Mouse (Mus musculus): ENCODE results near the gene Zfp180.
"Not testable (repeated sequence)": the region's sequence is repeated elsewhere in the genome, so short reads cannot be mapped to it uniquely, and the experiment has no call there.

Gene Zfp180

DNA sequence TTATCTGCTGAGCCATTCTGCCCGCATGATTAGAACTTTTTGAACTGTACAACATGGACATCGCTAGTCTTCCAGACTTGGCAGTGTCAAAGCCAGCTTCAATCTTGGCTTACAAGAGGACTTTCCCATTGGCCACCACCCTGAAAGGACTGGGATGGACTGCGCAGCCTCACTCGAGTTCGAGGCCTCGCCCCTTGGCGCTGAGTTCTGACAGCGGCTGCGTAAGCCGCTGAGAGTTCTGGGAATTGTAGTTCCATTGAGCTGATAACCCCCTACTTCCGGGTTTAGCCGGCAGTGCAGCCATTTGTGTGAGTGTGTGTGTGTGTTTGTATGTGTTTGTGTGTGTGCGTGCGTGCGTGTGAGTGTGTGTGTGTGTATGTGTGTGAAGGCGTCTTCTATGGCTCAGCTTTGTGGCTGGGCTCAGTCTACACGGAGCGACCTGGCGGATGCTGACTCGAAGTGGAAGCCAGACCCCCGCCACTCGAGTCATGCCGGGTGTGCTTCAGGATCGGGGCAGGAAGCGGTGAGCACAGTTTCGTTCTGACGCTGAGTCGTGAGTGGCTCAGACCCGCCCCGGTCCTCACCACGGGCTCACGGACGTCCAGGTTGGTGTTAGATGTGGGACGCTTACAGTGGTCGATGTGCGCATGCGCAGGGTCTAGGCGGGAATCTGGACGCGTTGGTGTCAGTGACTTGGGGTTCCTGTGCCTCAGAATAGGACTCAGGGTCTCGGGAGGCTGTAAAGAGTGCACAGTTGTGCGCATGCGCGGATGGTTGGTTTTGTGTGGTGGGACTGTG is at the start of gene Zfp180:
Gene Zfp180 (plus strand): TSS at position 291 of the 798 bp plus-strand sequence.
- peak; percentile 97 for DNase-seq

DNA sequence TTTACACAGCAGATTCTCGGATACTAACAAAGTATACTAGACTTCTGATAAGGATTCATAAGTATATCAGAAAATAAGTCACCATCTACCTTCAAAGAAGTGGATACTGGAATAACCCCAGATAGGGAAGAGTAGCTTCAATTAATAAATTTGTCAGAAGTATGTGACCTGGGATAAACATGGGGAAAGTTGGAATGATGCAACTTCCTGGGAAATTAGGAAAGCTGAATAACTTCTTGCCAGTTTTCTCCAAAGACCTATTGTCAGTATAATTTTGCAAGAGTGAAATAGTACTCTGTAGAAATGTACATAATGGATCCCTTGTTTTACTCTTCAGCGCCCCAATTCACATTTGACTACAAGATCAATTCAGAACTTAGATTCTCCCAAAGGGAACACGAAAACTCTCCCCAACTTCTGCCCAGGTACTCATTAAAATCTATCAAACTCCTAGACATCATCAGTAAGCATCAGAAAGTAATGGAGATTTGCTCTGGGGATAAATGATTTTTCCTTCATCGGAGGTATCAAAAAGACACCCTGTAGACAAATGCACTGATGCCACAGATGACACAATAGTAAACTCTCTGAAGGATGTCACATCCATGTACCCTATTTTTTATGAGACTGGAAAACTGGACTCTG is 28.9 kb upstream of the Zfp180 start, which contains the start of gene Vmn1r183:
Gene Vmn1r183 (plus strand): TSS at position 595 of the 645 bp plus-strand sequence.
- no peak for DNase-seq

DNA sequence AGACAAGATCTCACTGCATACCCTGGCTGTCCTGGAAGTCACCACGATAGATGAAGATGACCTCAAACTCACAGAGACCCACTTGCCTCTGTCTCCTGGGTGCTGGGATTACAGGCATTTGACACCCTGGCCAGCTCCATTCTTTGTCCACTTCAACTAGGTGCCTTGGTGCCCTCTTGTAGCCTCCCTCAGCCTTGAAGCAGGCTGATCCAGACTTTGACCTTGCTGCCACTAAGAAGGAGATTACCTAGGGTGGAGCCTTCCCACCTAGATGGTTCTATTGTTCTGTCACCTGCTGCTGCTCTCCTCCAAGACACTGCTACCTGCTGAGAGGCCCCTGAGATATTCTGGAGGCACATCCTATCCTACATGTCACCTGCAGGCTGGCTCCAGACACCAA is 7.3 kb upstream of the Zfp180 start:
- DNase-seq: not testable (repeated sequence)

DNA sequence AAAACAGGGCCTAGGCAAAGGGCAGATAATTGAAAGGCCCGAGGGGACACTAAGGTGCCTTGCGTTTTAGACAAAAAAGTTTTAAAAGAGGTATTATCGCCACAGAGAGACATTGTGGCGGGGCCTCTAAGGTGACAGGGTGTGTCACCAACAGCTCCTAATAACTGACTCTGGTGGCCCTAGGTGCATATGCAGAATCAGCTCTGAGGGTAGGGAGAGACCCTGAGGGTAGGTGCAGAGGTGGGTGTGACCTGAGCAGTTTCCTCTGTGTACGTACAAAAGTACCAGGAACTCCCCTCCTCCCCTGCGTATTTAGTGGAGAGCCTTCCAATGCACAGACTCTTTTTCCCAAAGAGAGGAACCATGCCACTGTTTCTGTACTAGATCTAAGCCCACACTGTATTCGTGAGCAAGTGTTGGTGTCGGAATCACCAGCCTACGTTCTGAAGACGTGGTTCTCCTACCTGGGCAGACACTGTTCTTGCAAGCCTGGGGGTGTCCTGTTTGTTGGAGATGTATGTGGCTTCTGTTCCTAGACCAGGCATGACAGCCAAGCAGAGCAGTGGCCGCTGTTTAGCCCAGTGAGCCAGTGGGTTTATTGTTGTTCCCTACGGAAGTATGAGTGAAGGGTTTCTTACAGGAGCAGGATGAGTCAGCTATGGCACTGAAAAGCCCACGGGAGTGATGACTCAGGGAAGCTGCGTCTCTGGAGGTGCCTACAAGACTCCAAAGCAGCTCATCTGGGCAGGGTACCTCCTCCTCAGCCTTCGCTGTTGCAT is 922 bp downstream of the Zfp180 start:
- DNase-seq: peak; percentile 11

DNA sequence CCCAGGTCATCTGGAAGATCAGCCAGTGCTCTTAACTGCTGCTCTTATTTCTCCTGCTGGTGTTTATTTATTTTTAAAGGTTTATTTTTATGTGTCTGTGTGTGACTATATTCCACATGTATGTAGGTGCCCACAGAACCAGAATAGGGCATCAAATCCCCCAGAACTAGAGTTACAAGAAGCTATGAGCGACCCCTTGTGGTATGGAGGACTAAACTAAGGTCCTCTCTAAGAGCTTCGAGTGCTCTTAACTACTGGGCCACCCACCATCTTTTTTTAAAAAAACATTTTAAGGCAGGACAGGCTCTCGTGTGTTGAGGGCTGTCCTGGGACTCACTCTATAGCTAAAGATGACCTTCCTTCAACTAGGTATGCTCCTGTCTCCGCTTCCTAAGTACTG is 5.1 kb downstream of the Zfp180 start:
- DNase-seq: no peak

DNA sequence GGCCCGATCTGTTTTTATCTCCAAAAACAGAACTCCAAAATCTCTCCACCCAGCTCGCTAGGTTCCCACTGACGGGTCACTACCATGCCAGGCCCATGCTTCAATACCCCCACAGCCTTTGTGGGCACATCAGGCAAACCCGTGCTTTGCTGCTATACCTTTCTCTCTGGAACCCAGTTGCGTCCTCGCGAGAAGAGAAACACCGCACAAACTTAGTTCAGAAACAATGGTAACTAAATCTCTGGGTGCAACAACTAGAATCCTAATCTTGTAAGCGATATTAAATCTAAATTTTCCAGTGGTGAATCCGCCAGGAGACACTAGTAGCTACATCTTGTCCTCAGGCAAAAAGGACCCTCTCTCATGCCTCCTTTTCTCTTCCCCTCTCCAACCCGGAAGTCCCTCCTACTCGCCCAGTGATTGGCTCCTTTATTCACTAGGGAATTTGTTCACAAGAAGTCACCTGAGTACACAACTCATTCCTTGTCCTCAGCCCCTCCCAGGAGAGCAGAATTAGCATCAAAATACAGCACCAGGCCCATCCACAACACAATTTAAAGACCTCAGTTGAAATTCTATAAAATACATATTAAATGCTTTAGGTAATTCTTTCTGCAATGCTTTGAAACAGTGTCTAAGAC is 5.9 kb downstream of the Zfp180 start:
- no peak for DNase-seq

DNA sequence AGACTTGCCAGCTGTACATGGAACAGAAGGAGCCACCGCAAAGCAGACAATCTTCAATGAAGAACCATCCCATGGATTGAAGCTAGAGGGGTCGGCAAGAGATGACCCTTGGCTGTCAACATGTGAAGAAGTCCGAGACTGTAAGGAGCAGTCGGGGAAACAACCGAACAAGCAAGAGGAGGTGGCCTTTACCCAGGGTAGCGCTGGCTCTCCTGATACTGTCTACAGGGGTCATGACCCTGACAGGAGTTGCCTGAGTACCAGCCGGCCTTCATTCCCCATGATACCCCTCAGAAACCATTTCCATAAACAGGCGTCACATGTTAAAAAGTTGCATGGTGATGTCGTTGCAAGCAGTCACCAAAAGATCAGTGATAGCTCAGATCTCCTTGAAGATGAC is 22.7 kb downstream of the Zfp180 start:
- DNase-seq: no peak

DNA sequence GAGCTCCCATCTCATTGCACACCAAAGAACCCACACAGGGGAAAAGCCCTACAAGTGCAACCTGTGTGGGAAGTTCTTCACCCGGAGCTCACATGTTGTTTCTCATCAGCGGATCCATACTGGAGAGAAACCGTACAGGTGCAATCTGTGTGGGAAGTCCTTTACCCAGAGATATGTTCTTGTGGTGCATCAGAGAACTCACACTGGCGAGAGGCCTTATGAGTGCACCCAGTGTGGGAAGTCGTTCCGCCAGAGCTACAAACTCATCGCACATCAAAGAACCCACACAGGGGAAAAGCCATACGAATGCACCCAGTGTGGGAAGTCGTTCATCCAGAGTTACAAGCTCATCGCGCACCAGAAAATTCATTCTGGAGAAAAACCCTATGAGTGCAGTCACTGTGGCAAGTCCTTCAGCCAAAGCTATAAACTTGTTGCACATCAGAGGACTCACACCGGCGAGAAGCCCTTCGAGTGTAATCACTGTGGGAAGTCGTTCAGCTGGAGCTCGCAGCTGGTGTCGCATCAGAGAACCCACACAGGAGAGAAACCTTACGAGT is 23.5 kb downstream of the Zfp180 start:
- no peak for DNase-seq

DNA sequence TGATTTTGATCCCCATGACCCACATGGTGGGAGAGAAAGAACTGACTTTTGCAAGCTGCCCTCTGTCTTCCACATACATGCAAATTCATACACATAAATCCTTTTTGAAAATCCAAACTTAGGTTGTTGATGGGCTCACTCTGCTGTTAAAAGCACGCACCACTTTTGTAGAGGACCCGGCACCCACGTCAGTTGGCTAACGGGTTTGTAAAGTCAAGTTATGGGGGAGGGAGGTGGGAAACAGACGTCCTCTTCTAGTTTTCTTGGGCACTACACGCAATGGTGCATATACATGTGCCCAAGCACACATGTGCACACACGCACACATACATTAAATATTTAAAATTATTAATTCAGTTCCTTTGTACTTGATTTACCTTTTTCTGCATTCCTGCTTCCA is 29.1 kb downstream of the Zfp180 start:
- DNase-seq: no peak

DNA sequence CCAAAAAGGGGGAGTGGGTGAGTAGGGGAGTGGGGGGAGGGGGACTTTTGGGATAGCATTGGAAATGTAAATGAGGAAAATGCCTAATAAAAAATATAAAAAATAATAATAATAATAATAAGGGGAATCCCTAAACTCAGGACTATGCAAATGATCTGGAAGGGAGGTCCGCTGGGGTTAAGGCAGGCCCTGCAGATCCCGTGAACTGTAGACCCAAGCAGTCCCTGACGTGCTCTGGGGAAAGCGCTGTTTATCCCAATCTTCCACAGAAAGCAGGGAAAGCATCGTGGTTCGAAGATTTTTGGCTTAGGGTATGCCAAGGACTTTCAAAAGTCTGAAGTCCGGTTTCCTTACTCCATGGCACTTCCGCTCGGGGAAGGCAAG is 30.0 kb downstream of the Zfp180 start:
- DNase-seq: no peak

DNA sequence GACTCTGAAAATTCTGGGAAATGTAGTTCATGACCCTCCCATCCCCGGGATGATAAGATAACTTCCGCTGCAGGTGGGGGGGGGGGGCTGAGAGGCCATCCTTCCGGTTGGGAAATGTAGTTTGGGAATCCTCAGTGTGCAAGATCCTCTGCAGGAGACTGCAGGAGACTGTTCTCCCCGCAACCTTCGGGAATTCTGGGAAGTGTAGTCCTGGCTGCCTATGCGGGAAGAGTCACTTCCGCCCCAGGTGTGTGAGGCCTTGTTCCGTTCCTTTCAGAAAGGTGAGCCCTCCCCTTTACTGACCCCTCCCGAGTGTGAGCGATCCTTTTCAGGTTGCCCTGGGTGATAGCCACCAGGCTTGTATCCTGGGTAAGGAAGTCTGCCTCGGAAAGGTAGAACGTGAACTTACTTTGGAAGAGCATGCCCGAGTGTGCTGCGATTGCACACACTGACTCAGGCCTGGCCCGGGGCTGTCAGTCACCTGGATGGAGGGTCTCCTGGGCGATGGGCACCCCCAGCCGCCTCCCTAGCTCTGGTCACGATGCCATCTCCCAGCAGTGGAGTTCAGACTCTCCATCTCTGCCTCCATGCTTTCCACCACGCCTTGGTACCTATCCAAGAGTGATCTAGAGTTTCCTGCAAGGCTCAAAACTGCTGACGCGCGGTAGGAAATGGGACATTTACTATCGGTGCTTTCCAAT is 30.6 kb downstream of the Zfp180 start, which contains the start of gene Zfp112:
Gene Zfp112 (plus strand): TSS at position 159 of the 701 bp plus-strand sequence.
- peak; percentile 87 for DNase-seq

DNA sequence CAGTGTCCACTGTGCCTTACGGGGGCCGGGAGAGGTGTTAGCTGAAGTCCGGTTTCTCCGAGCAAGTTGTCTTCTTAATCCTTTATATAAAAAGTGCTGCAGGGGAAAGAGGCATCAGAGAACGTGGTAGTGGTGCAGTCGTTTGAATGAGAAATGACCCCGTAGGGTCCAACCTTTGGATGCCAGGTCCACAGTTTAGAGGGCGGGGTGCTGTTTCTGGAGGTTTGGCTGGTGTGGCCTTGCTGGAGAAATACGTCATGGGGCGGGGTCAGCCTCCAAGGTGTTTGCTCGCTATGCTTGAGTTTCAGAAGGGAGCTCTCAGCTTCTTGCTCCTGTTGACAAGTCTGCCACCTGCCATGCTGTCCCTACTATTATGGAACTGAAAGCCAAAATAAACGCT is 31.3 kb downstream of the Zfp180 start:
- peak; percentile 30 for DNase-seq

DNA sequence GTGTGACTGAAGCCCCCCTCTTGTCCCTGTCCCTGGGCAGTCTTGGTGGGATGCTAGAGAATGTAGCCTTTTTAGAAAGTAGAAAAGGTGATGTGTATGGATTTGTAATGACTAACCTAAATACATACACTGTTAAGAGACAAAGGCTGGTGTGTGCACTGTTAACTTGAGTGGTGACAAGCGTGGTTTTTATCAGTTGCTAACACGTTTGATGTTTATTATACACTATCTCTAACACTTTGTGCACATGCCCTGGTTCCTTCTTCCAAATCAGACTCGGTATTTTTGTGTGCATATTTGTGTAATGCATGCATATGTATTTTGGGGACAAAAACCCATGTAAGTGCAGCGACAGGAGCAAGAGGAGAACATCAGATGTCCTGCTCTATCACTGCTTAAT is 34.9 kb downstream of the Zfp180 start:
- DNase-seq: no peak

DNA sequence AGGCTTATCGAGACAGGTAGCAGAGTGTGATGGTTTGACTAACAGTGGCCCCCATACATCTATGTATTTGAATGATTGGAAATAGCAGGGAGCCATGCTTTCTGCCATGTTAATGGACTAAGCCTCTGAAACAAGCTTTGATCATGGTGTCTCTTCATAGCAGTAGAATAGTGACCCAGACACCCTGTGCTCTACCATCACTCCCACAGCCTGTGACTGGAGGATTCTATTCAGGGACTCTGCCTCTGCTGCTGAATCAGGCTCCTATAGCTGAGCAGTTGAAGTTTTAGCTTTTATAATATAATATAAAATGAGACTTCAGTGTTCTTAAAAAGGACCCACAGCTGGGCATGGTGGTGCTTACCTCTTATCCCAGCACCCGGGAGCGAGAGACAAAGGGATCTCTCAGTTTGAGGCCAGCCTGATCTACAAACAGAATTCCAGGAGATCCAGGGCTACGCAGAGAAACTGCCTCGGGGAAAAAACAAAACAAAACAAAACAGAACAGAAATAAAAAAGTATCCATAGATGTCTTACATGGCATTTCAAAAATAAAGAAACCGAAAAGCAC is 51.8 kb downstream of the Zfp180 start:
- DNase-seq: no peak

DNA sequence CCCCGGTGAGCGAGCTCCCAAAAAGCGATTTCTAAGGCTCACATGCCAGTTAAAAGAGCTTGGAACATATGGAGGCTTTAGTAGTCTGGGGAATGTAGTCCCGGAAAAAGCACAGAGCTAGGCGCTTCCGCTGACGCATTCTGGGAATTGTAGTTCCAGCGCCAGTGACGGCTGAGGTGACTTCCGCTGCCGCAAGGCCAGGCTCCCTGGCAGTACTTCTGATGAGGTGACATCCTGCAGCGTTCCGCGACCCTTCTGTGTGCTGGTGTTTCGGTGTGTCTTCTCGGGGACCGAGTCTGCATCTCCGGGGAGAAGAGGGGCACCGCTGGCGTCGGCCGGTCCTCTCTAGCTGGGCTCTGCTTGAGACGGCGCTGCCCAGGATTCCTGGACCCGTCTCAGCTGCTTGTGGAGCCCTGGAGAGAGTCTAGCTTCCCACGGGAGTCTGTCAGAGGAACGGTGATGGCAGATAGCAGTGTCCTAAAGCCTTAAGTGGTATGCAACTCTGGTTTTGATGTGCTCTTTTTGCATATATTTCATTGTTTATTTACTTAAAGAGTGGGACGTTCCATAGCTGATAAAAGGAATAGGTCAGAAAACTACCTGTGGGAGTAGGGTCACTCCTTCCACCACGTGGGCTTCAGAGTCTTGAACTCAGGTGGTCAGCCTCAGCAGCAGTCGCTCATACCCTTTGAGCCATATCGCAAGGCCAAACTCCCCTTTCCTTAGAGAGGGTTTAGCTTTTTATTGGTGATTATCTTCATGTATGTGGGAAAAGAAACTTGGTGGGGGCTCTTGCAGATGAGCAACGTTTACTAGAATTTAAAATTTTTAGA is 52.5 kb downstream of the Zfp180 start, which contains the start of gene Zfp235:
Gene Zfp235 (plus strand): TSS at position 174 of the 833 bp plus-strand sequence.
- DNase-seq: peak; percentile 91

DNA sequence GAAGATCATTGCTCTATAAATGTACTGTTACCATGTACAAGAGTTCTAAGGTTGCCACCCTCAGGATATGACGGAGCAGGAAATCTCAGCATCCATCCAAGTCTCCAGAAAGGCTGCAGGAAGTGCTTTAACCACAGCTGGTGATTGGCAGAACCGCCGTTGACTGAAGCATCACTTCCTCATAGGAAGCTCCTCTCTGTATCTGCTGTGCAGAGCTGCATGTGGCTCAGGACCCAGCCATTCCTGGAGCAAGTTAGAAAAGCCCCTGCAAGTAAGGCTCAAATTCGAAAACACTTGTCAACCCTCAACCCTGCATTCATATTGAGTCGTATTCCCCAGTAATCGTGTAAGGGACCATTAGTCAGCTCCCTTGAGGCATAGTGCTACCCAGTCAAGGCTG is 60.8 kb downstream of the Zfp180 start:
- no peak for DNase-seq

DNA sequence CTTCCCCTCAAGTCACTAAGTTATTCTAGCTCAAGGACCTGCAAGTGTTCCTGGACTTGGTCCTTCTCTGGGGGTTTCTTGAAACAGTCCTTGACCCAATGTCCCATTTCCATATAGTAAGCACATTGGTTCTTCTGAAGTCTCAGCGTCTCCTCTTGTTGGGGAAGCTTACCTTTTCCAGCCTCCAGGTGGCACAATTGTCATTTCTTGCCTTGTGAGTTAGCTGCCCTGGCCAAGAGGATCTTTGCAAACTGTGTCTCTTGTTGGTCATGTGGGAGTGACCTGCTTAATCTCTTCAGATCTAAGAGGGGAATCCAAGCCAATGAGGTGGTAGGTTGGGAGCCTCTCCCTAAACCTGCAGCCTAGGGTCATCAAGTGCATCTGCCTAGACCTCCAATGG is 71.5 kb downstream of the Zfp180 start:
- no peak for DNase-seq
